Mouse (Mus musculus) myocyte (in vitro differentiated cells): Measurements from ENCODE around the gene Uvrag.

Experiments
- MYOD1 ChIP-seq, 3 experiments: IDR thresholded peaks; one replicate each; pipeline ENCODE4 v1.6.1; 2011; ENCODE audit warnings: control low read depth in 2 of 3, low read depth in 2 of 3, mild to moderate bottlenecking in 2 of 3, moderate library complexity in 1 of 3; ENCODE audit not compliant: insufficient read length in 2 of 3, control insufficient read depth in 1 of 3
- POLR2A ChIP-seq: IDR thresholded peaks from one replicate; pipeline ENCODE4 v1.6.1; 2011; ENCODE audit warnings: low read depth, mild to moderate bottlenecking, control low read depth, moderate library complexity; ENCODE audit not compliant: insufficient read length
- TCF12 ChIP-seq: IDR thresholded peaks from one replicate; pipeline ENCODE4 v1.6.1; 2011; ENCODE audit warnings: mild to moderate bottlenecking, control low read depth; ENCODE audit not compliant: poor library complexity, insufficient read depth, severe bottlenecking

- no peak for TF ChIP-seq POLR2A
- no peak for TF ChIP-seq MYOD1 (IDR thresholded peaks at IDR 0.05; ENCODE audit: control insufficient read depth in 1 of 3, insufficient read length in 2 of 3, low read depth in 2 of 3)
- no peak for TF ChIP-seq TCF12
Observed at GRCm38 (mm10) chr7:99185405-99185804, 44.5 kb upstream of the Uvrag start.
